Mouse (Mus musculus) frontal cortex, postnatal 36 days (tissue): Measurements from ENCODE around the gene Dip2b.

Experiments
- DNase-seq, 2 experiments: peaks; one replicate each; pipeline ENCODE4 v3.0.0; 2022; ENCODE audit warnings: low spot score in 2 of 2

The Dip2b gene

DNA sequence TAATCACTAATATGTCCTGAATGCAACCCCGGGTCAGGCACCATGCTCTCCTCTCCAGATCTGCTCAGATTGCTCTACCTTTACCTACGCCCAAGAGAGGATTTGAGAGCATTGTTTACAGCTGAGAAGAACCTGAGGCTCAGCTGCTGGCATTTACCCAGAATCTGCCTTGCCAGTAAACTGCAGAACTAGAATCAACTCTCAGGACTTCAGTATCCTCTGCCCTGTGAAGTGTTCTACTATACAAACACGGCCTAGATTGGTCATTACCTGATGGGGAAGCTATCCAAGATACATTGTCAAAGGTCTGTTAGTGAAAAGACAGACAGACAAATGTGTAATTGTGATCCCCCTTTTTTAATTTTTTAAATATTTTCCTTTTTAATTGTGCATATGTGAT is 138.7 kb downstream of the Dip2b start:
- no peak for DNase-seq

GRCm38 (mm10) chr15:100177575-100177974 is 139.1 kb downstream of the Dip2b start:
- no peak for DNase-seq

DNA sequence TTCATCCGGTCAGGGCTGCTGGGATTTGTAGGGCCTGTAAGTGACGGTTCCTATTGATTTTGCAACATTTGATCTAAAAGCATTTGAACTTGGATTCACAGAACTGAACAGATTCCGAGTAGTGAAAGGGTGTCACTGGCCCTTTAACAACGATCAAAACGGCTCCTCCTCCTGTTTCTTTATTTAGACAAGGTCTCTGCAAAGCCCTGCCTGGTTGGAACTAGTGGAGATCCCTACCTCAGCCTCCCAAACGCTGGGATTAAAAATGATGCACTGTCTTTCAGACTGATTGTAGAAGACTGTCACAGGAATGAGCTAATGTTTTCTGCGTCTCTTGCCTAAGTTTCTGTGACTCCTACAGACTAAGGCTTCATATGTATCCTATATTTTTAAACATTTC is 140.0 kb downstream of the Dip2b start:
- DNase-seq, result no peak

DNA sequence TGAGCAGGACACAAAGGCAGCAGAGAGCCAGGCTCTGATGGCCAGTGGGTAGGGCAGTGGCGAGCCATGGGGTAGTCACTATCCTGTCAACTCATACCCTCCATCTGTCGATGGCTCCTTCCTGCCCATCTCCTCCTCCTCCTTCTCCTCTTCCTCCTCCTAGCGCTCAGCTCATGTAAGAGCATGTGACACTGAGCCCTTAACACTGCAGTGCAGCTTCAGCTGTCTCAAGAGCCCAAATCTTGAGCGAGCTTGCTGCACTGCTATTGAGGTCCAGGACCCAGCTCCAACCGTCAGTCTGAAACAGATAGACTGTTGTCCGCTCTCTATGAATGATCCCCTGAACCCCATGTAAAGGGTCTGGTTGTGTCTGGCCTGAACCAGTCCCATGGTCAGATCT is 141.2 kb downstream of the Dip2b start:
- DNase-seq, result no peak

GRCm38 (mm10) chr15:100180221-100180620 is 141.8 kb downstream of the Dip2b start:
- DNase-seq, result no peak

- no peak for DNase-seq
Measured at GRCm38 (mm10) chr15:100181841-100182240, 143.4 kb downstream of the Dip2b start.

DNA sequence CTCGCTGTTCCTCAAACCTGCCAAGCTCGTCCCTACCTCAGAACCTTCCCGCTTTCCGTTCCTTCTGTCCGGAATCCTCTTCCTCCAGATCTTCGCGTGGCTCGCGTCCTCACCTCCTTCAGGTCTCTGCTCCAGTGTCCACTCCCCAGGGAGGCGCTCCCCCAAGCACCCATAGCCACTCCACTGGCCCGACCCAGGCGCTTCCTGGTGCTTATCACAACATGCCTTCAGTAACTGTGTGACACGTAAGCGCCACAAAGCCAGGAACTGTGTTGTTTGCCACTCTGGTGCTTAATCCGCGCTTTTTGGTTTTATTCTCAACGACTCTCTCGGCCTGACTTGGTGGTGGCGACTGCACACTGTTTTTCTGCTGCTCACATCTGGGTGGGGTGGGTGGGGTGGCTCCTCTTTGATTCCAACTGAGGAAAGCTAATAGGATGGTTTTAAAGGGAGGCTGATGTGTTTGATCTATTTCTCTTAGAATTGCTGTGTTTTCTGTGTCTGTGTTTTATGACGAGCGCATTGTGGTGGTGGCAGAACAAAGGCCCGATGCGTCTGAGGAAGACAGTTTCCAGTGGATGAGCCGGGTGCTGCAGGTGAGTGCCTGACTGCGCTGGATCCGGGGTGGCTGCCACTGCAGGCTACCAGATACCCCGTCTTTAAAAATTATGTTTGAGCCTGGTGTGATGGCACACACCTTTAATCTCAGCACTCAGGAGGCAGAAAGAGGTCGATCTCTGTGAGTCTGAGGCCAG is 144.2 kb downstream of the Dip2b start:
- no peak for DNase-seq

- DNase-seq, result no peak
Measured at GRCm38 (mm10) chr15:100183510-100183909, 145.0 kb downstream of the Dip2b start.

- no peak for DNase-seq
Measured at GRCm38 (mm10) chr15:100184821-100185496, 146.5 kb downstream of the Dip2b start.

DNA sequence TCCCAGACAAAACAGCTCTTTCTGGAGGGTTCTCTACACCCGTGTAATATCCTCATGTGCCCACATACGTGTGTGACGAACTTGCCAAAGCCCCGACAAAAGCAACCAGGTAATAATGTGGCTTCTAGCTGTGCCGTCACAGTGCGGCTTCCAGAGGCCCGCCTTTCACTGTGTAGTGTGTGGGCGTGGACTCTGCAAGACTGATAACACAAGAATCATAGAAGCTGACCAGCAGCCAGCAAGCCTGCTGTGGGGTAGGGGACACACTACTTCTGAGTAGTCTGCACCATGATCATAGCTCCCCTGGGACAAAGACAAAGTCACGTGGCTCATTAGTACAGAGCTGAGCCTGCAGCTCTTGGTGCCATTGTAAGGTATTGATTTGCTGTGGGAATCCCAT is 147.8 kb downstream of the Dip2b start:
- DNase-seq, result no peak

- no peak for DNase-seq
Measured at GRCm38 (mm10) chr15:100186882-100187672, 148.6 kb downstream of the Dip2b start.

GRCm38 (mm10) chr15:100188542-100188941 is 150.1 kb downstream of the Dip2b start:
- no peak for DNase-seq

DNA sequence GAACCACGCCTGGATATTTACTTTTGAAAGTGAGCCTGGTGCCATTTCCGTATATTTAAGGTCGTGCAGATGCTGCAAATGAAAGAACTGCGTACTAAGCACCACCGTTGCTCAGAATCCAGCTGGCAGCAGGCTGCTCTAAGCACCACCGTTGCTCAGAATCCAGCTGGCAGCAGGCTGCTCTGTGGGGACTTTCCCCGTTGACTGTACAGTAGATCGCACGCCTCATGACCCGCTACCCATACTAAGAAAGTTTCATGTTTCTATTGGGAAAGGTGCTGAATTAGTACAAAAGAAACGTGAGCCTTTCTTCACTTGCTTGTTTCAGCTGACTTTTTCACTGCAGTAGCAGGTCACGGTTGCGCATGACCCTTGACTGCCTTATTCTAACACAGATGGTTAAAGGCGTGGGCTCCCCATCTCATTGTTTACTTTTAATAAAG is 150.5 kb downstream of the Dip2b start:
- no peak for DNase-seq

- no peak for DNase-seq
Measured at GRCm38 (mm10) chr15:100190083-100190482, 151.6 kb downstream of the Dip2b start.

GRCm38 (mm10) chr15:100198983-100199745 is 160.7 kb downstream of the Dip2b start:
- DNase-seq, result peak in 1 of 2 experiments; percentile 53

GRCm38 (mm10) chr15:100199790-100200189 is 161.3 kb downstream of the Dip2b start:
- DNase-seq, result no peak

GRCm38 (mm10) chr15:100201806-100202205 is 163.3 kb downstream of the Dip2b start:
- no peak for DNase-seq

GRCm38 (mm10) chr15:100202431-100203015 is 164.1 kb downstream of the Dip2b start:
- peak in 1 of 2 experiments; percentile 60 for DNase-seq

DNA sequence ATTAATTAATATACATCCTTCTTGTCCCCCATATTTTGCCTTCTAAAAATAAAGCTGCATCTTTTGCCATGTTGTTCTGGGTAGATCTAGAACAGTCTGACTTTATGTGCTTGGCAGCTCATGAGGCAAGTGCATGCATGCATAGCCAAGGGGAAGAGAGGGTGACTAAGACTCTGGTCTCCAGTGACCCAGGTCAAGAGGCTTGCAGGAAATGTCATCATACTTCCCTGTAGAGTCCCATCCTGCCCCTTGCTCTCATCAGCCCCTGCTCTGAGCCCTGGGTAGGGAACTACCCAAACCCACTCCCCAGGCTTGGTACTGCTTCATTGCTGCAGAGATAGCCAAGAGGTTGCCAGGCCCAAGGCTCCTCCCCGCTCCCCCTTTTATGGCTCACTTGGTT is 166.1 kb downstream of the Dip2b start:
- no peak for DNase-seq

- no peak for DNase-seq
Measured at GRCm38 (mm10) chr15:100210013-100210412, 171.5 kb downstream of the Dip2b start.

DNA sequence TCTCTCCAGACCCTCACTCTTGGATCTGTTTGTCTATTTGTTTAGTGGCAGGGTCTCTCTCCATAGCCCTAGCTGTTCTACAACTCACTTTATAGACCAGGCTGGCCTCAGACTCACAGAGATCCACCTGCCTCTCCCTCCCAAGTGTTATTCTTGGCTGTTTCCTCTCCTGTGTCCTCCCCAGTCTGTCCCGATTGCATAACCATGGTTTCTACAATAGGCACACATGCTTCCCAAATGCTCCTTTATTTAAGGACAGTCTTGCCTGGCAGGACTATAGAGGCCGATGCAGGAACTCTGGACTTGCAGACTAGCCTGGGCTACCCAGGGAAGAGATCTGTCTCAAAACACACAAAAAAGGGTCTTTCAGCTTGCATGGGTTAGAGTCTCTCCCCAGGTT is 174.9 kb downstream of the Dip2b start:
- no peak for DNase-seq
